Mouse (Mus musculus): ENCODE results near the gene Acot9. TPM values are rescaled to one million over a fixed set of nuclear protein-coding genes. Genes with fewer than 3 reads are reported as not detected.

Gene Acot9
- polyA plus RNA-seq, 1 experiment = 3.1 TPM

GRCm38 (mm10) chrX:155306390-155306789 lies 44.1 kb downstream of the Acot9 start:
- H3K4me1 ChIP-seq = no peaks in the 10 kb centered on the region
- TF ChIP-seq GATA1 (IDR thresholded peaks at IDR 0.05; ENCODE audit: borderline replicate concordance, low read length) (no peak), FLI1 (IDR thresholded peaks at IDR 0.05; ENCODE audit: low read length) (no peak)

GRCm38 (mm10) chrX:155318005-155318404 lies 55.8 kb downstream of the Acot9 start:
- Histone ChIP-seq H3K4me1 (no peaks in the 10 kb centered on the region), H3K9me3 (no peaks in the 10 kb centered on the region), H3K27me3 (replicated peaks) (no peaks in the 10 kb centered on the region), H3K36me3 (replicated peaks; ENCODE audit: low read length) (no peaks in the 10 kb centered on the region), H3K4me3 (replicated peaks) (no peak overlapping the region)
- no peak for TF ChIP-seq FLI1 (IDR thresholded peaks at IDR 0.05; ENCODE audit: low read length)
- no peak for TF ChIP-seq GATA1 (IDR thresholded peaks at IDR 0.05; ENCODE audit: borderline replicate concordance, low read length)

More at GRCm38 (mm10) chrX:155306390-155306789, 44.1 kb downstream of the Acot9 start:
- H3K27me3 ChIP-seq (replicated peaks) = no peaks in the 10 kb centered on the region
- no peak overlapping the region for H3K4me3 ChIP-seq (replicated peaks)
- peaks cover 15% of the 10 kb centered on the region for H3K36me3 ChIP-seq (replicated peaks; ENCODE audit: low read length)
- no peaks in the 10 kb centered on the region for H3K9me3 ChIP-seq

- Histone ChIP-seq H3K4me3 (replicated peaks) (peak overlapping the region; percentile 93), H3K27me3 (replicated peaks) (peaks cover 6% of the 10 kb centered on the region), H3K36me3 (replicated peaks; ENCODE audit: low read length) (peaks cover 2% of the 10 kb centered on the region), H3K4me1 (no peaks in the 10 kb centered on the region), H3K9me3 (no peaks in the 10 kb centered on the region; the same call in 1 of the 2 replicates)
- TF ChIP-seq FLI1 (IDR thresholded peaks at IDR 0.05; ENCODE audit: low read length) (no peak), GATA1 (IDR thresholded peaks at IDR 0.05; ENCODE audit: borderline replicate concordance, low read length) (no peak)
Measured at GRCm38 (mm10) chrX:155337567-155337904, 75.3 kb downstream of the Acot9 start.

DNA sequence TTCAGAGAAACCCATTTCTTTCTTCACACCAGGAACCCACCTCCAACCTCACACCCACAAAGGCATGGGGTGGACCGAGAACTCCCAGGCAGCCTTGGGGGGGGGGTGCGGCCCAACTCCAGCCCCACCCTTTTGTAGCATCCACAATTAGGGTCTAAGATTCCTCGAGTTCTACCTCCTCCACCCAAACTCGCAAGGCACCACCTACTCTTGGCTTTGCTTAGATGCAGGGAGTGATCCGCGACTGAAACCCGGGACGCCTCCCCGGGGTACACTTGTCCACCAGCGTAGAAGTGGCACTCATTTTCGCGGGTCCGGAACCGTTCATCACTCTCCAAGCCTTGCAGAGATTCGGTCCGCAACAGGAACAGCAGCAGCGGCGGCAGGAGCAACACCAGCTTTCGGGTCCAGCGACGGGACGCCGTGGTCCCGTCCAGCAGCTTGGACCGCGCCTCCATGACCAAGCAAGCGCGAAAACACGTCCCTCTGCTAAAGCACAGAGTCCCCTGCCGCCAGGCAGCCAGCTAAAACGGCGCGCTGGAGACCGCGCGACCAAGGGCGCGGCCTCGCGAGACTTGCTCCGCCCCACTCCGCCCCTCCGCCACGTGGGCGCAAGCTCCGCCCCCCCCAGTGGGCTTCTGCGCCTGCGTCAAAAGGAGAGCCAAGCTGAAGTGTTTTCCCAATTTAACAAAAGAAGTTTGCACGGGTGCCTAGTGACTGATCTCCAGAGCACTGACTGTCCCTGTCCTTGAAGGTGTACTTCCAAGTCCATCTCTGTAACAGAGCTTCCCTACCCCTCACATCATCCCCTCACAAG lies 75.9 kb downstream of the Acot9 start:
- TF ChIP-seq GATA1 (IDR thresholded peaks at IDR 0.05; ENCODE audit: borderline replicate concordance, low read length) (no peak), FLI1 (IDR thresholded peaks at IDR 0.05; ENCODE audit: low read length) (no peak)
- H3K4me3 ChIP-seq (replicated peaks) = peak overlapping the region; percentile 93

GRCm38 (mm10) chrX:155340654-155341053 lies 78.4 kb downstream of the Acot9 start, which contains the start of gene Prdx4:
Prdx4 (minus strand) TSS chrX:155340754.
- TF ChIP-seq FLI1 (IDR thresholded peaks at IDR 0.05; ENCODE audit: low read length) (no peak), GATA1 (IDR thresholded peaks at IDR 0.05; ENCODE audit: borderline replicate concordance, low read length) (no peak)
- no peaks in the 10 kb centered on the region for H3K4me1 ChIP-seq
- no peak within 1 kb of the TSS for H3K4me3 ChIP-seq (replicated peaks)
- H3K27me3 ChIP-seq (replicated peaks) = peaks cover 9% of the 10 kb centered on the region
- no peaks in the 10 kb centered on the region; the same call in 1 of the 2 replicates for H3K9me3 ChIP-seq
- H3K36me3 ChIP-seq (replicated peaks; ENCODE audit: low read length) = no peaks in the 10 kb centered on the region

More for the DNA sequence above, 75.9 kb downstream of the Acot9 start:
- H3K4me1 ChIP-seq = no peaks in the 10 kb centered on the region
- peaks cover 6% of the 10 kb centered on the region for H3K27me3 ChIP-seq (replicated peaks)
- H3K9me3 ChIP-seq = no peaks in the 10 kb centered on the region; the same call in 1 of the 2 replicates
- peaks cover 2% of the 10 kb centered on the region for H3K36me3 ChIP-seq (replicated peaks; ENCODE audit: low read length)

DNA sequence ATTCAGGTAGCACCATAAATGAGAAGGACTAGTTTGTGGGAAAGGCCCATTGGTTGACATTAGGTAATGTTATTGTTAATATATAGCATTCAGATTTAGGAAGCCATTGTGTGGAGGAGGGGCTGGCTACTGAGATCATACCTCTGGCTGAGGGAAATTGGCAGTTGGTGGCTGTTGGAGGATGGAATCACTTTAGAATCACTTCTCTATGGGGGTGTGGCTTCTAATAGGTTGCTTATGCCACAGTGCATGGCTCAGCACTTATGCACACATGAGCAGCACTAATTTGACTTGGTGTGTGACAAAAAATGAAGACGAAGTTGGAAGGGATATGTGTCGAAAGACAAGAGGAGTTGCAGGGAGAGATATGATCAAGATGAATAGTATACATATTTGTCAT lies 84.0 kb downstream of the Acot9 start:
- Histone ChIP-seq H3K9me3 (no peaks in the 10 kb centered on the region), H3K36me3 (replicated peaks; ENCODE audit: low read length) (no peaks in the 10 kb centered on the region), H3K27me3 (replicated peaks) (peaks cover 6% of the 10 kb centered on the region), H3K4me1 (no peaks in the 10 kb centered on the region), H3K4me3 (replicated peaks) (no peak overlapping the region)
- no peak for TF ChIP-seq FLI1 (IDR thresholded peaks at IDR 0.05; ENCODE audit: low read length)
- no peak for TF ChIP-seq GATA1 (IDR thresholded peaks at IDR 0.05; ENCODE audit: borderline replicate concordance, low read length)

Other genes starting within 250 kb of the Acot9 start
- not detected in 2 replicates for gene Magea5, start 199.3 kb upstream of the Acot9 start, polyA plus RNA-seq (2012; ENCODE audit: insufficient read depth, low replicate concordance)
- gene Magea1, start 172.7 kb upstream of the Acot9 start, polyA plus RNA-seq (2012; ENCODE audit: insufficient read depth, low replicate concordance) = not detected in 2 replicates
- gene Magea2, start 168.8 kb upstream of the Acot9 start, polyA plus RNA-seq (2012; ENCODE audit: insufficient read depth, low replicate concordance) = not detected in 2 replicates
- not detected in 2 replicates for gene Cldn34b2, start 134.0 kb upstream of the Acot9 start, polyA plus RNA-seq (2012; ENCODE audit: insufficient read depth, low replicate concordance)
- 4.9 and 49.7 TPM in 2 replicates for gene Sat1, start 46.0 kb upstream of the Acot9 start, polyA plus RNA-seq (2012; ENCODE audit: insufficient read depth, low replicate concordance)
- 32.8 TPM in 1 of 2 replicates, not detected in the other for gene Prdx4, start 78.3 kb downstream of the Acot9 start, polyA plus RNA-seq (2012; ENCODE audit: insufficient read depth, low replicate concordance)

Measured in megakaryocyte, embryonic 14.5 days (primary cell).